Mouse (Mus musculus): ENCODE measurements around the gene Myo9a.

DNA sequence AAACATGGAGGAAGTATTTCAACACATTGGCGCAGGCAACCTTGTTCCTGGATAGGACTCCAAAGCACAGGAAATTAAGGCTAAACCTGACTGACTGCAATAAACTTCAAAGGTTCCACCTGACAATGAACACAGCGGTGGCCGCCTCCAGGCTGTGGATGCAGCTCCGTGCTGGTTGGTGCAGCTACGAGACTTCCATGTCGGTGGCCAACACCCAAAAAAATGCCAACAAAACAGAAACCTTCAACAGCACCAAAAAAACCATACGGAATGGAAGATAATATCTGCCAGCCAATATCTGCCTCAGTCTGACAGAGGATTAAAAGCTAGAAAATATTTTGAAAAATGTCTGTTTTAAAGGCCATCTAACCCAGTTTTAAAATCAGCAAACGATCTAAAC lies 187.8 kb downstream of the Myo9a start:
- TF ChIP-seq CTCF (IDR thresholded peaks at IDR 0.05; ENCODE audit: borderline replicate concordance, insufficient read depth, low read depth, low read length) (no peak), POLR2A (IDR thresholded peaks at IDR 0.05; ENCODE audit: borderline replicate concordance, insufficient read depth, low read length) (no peak)

Data from cerebellum, adult 2 months (tissue).